Mouse (Mus musculus) liver, embryonic 14.5 days (tissue): Measurements from ENCODE around the gene Mc3r.

Source experiments
- CTCF ChIP-seq: IDR thresholded peaks from 2 replicates; pipeline ENCODE4 v1.5.1; 2016; ENCODE audit warnings: antibody characterized with exemption, low read depth, control low read depth
- EP300 ChIP-seq: IDR thresholded peaks from 2 replicates; pipeline ENCODE4 v1.6.1; 2016; ENCODE audit warnings: antibody characterized with exemption, low read depth

GRCm38 (mm10) chr2:172298542-172298941 lies 50.2 kb downstream of the Mc3r start:
- TF ChIP-seq CTCF (no peak), EP300 (no peak)
